Mouse (Mus musculus) yolk sac, embryonic 10.5 days (tissue): Measurements from ENCODE around the gene Nup107.

ENCODE experiments used
- DNase-seq: peaks from one replicate; pipeline ENCODE4 v3.0.0-alpha.2; 2017; ENCODE audit warnings: low spot score

Nup107 gene

GRCm38 (mm10) chr10:117777501-117778327 lies 14.8 kb downstream of the Nup107 start:
- DNase-seq, result no peak

GRCm38 (mm10) chr10:117777103-117777470 lies 15.4 kb downstream of the Nup107 start:
- DNase-seq, result no peak

GRCm38 (mm10) chr10:117776281-117777102 lies 16.0 kb downstream of the Nup107 start:
- DNase-seq, result no peak

GRCm38 (mm10) chr10:117775401-117776144 lies 16.9 kb downstream of the Nup107 start:
- DNase-seq, result no peak

- no peak for DNase-seq
Observed at GRCm38 (mm10) chr10:117774817-117775120, 17.7 kb downstream of the Nup107 start.

GRCm38 (mm10) chr10:117774011-117774816 lies 18.3 kb downstream of the Nup107 start:
- DNase-seq, result no peak

- DNase-seq, result no peak
Observed at GRCm38 (mm10) chr10:117773106-117773720, 19.3 kb downstream of the Nup107 start.

- no peak for DNase-seq
Observed at GRCm38 (mm10) chr10:117772364-117773105, 20.0 kb downstream of the Nup107 start.

- DNase-seq, result no peak
Observed at GRCm38 (mm10) chr10:117771131-117771510, 21.4 kb downstream of the Nup107 start.

GRCm38 (mm10) chr10:117770286-117771130 lies 22.0 kb downstream of the Nup107 start:
- DNase-seq, result no peak

GRCm38 (mm10) chr10:117769541-117770285 lies 22.8 kb downstream of the Nup107 start:
- DNase-seq, result no peak

GRCm38 (mm10) chr10:117768141-117768440 lies 24.4 kb downstream of the Nup107 start:
- no peak for DNase-seq

- DNase-seq, result no peak
Observed at GRCm38 (mm10) chr10:117767286-117768140, 25.0 kb downstream of the Nup107 start.

- no peak for DNase-seq
Observed at GRCm38 (mm10) chr10:117766896-117767160, 25.7 kb downstream of the Nup107 start.

- no peak for DNase-seq
Observed at GRCm38 (mm10) chr10:117766111-117766895, 26.2 kb downstream of the Nup107 start.

- no peak for DNase-seq
Observed at GRCm38 (mm10) chr10:117765116-117765894, 27.2 kb downstream of the Nup107 start.

- peak; percentile 75 for DNase-seq
Observed at GRCm38 (mm10) chr10:117764598-117764997, 27.9 kb downstream of the Nup107 start.
